Mouse (Mus musculus) CD4-positive naive resting alpha-beta T cell, adult 76 days (primary cell): ENCODE results near the gene Zfp53. TPM values are rescaled to one million over a fixed set of nuclear protein-coding genes. Genes with fewer than 3 reads are reported as not detected.

ENCODE experiments used
- total RNA-seq: library from RNA; stranded (reverse); gene quantifications from one replicate; pipeline ENCODE4 v1.2.4, GENCODE M21; 2023

The Zfp53 gene
- total RNA-seq: 35.9 TPM

GRCm38 (mm10) chr17:21488760-21489499 is at the start of gene Zfp53:
Zfp53 (plus strand) TSS chr17:21488998.

GRCm38 (mm10) chr17:21450138-21450704 is 38.6 kb upstream of the Zfp53 start, which contains the start of gene Zfp51:
Zfp51 (plus strand) TSS chr17:21450374.

GRCm38 (mm10) chr17:21535096-21536001 is 46.6 kb downstream of the Zfp53 start, which contains the start of gene Zfp52:
Zfp52 (plus strand) TSS chr17:21535539.

Other genes starting within 250 kb of the Zfp53 start
- gene Vmn1r235, start 232.6 kb upstream of the Zfp53 start, total RNA-seq: not detected
- not detected for gene Vmn1r236, start 206.1 kb upstream of the Zfp53 start, total RNA-seq
- not detected for gene Vmn1r237, start 177.1 kb upstream of the Zfp53 start, total RNA-seq
- gene Zfp677, start 105.2 kb upstream of the Zfp53 start, total RNA-seq: 6.3 TPM
- gene Zfp54, start 65.8 kb upstream of the Zfp53 start, total RNA-seq: 1.8 TPM
- 25.6 TPM for gene Zfp51, start 38.6 kb upstream of the Zfp53 start, total RNA-seq
- 5.1 TPM for gene Zfp52, start 46.5 kb downstream of the Zfp53 start, total RNA-seq
- gene Zfp948, start 78.0 kb downstream of the Zfp53 start, total RNA-seq: 0.82 TPM
- 6.9 TPM for gene Zfp983, start 161.6 kb downstream of the Zfp53 start, total RNA-seq
- 6.3 TPM for gene Gm10226, start 202.9 kb downstream of the Zfp53 start, total RNA-seq
- gene Zfp760, start 218.7 kb downstream of the Zfp53 start, total RNA-seq: 0.67 TPM
- gene Zfp229, start 241.8 kb downstream of the Zfp53 start, total RNA-seq: 0.50 TPM